Mouse (Mus musculus): Measurements from ENCODE around the gene Llph.

- no peak for TF ChIP-seq GATA1 (IDR thresholded peaks at IDR 0.05; ENCODE audit: borderline replicate concordance, low read length)
- TF ChIP-seq FLI1 (IDR thresholded peaks at IDR 0.05; ENCODE audit: low read length): no peak
These were observed 43.9 kb downstream of the Llph start for GRCm38 (mm10) chr10:120270777-120271176.
